Mouse (Mus musculus) midbrain, embryonic 13.5 days (tissue): ENCODE results near the gene C1ql4. TPM values are rescaled to one million over a fixed set of nuclear protein-coding genes. Genes with fewer than 3 reads are reported as not detected.
"Not testable (repeated sequence)": the region's sequence is repeated elsewhere in the genome, so short reads cannot be mapped to it uniquely, and the experiment has no call there.

Experiments
- ATAC-seq: fragments of 200-750 bp; cut with Nextera tagmentation; 2 replicates; pipeline ENCODE4 v1.8.0; 2017; ENCODE audit warnings: mild to moderate bottlenecking, moderate TSS enrichment, moderate library complexity
- H3K27ac ChIP-seq: fragments of 300-500 bp; sonication (generic); 2 replicates; pipeline ENCODE4 v1.5.1; 2015; ENCODE audit warnings: inconsistent platforms, mild to moderate bottlenecking, moderate library complexity
- H3K27me3 ChIP-seq: fragments of 300-500 bp; sonication (generic); 2 replicates; pipeline ENCODE4 v1.6.1; 2015; ENCODE audit warnings: mild to moderate bottlenecking, inconsistent platforms
- H3K36me3 ChIP-seq: fragments of 300-500 bp; sonication (generic); 2 replicates; pipeline ENCODE4 v1.6.1; 2015; ENCODE audit warnings: mild to moderate bottlenecking, inconsistent platforms
- H3K4me1 ChIP-seq: fragments of 300-500 bp; sonication (generic); replicated peaks from 2 replicates; pipeline ENCODE4 v1.6.1; 2015; ENCODE audit warnings: inconsistent platforms
- H3K4me2 ChIP-seq: fragments of 300-500 bp; sonication (generic); replicated peaks from 2 replicates; pipeline ENCODE4 v1.6.1; 2015; ENCODE audit warnings: moderate library complexity, mild to moderate bottlenecking, inconsistent platforms
- H3K4me3 ChIP-seq: fragments of 300-500 bp; sonication (generic); replicated peaks from 2 replicates; pipeline ENCODE4 v1.5.1; 2015; ENCODE audit warnings: mild to moderate bottlenecking, inconsistent platforms
- H3K9ac ChIP-seq: fragments of 300-500 bp; sonication (generic); replicated peaks from 2 replicates; pipeline ENCODE4 v1.6.1; 2015; ENCODE audit warnings: mild to moderate bottlenecking, inconsistent platforms
- H3K9me3 ChIP-seq: fragments of 300-500 bp; sonication (generic); 2 replicates; pipeline ENCODE4 v1.6.1; 2016; ENCODE audit warnings: mild to moderate bottlenecking, inconsistent platforms
- WGBS: fragments of 180-500 bp; shearing (Covaris S2); methylation state at CpG from one replicate; pipeline ENCODE4 v1.1.7; 2015; 5-methylcytosine and 5-hydroxymethylcytosine counted together
- polyA plus RNA-seq: library from polyadenylated mRNA; unstranded; fragments of >200 nt; fragmentation: Nextera tagmentation; extraction: Ambion mirVana; gene quantifications from 2 replicates; pipeline ENCODE4 v1.2.1, GENCODE M21; 2015

Gene C1ql4
- polyA plus RNA-seq, 1 experiment from 2014 or later: 13.7 TPM

DNA sequence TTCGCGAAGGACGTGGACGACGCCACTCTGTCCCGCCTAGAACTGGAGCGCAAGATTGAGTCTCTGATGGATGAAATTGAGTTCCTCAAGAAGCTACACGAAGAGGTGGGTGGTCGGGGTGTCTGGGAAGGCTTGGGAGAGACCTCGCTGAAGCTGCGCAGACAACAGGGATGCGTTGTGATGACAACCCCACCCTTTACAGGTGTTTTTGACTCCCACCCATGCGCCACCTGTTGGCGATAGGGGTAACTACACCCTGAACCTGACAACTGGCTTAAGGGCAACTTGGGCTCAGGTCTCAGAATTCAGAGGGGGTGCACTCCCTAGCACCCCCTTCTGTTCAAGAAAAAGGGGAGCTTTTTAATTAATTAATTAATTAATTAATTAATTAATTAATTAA lies 31.3 kb downstream of the C1ql4 start:
- Histone ChIP-seq H3K4me3 (peak overlapping the region; percentile 39), H3K36me3 (no peaks in the 10 kb centered on the region), H3K27ac (no peak overlapping the region), H3K27me3 (peaks cover 91% of the 10 kb centered on the region), H3K4me2 (peak overlapping the region; percentile 63), H3K9me3 (no peaks in the 10 kb centered on the region), H3K9ac (no peak overlapping the region), H3K4me1 (peaks cover 32% of the 10 kb centered on the region)
- ATAC-seq: peak; percentile 18; the same call in 1 of the 2 replicates
- 7% methylated on average over 14 of the region's 14 CpGs for WGBS

DNA sequence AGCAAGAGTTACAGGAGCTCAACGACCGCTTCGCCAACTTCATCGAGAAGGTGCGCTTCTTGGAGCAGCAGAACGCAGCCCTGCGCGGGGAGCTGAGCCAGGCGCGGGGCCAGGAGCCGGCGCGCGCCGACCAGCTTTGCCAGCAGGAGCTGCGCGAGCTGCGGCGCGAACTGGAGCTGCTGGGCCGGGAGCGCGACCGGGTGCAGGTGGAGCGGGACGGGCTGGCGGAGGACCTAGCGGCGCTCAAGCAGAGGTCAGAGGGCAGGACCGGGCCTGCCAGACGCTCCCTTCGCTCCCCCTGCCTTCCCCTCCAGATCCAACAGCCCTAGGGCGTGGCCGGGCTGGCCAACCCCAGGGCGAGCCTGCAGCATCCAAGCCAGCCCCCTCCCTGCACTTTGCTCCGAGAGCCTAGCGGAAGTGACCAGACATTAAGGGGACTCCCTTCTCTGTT lies 32.1 kb downstream of the C1ql4 start:
- peak; percentile 48 for ATAC-seq

DNA sequence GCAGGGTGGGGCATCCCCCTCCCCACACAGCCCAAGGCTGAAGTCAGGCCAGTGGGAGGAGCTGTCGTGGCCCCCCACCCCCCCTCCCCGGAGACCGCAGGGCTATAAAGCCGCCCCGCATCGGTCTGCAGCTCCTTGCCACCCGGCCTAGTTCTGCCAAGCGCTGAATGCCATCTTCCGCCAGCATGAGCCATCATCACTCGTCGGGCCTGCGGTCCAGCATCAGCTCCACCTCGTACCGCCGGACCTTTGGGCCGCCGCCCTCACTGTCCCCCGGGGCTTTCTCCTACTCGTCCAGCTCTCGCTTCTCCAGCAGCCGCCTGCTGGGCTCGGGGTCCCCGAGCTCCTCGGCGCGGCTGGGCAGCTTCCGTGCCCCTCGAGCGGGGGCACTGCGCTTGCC lies 32.6 kb downstream of the C1ql4 start, which contains the start of gene Prph:
TSS of gene Prph (plus strand) at position 135 of the 400 bp plus-strand sequence.
- Histone ChIP-seq H3K36me3 (no peaks in the 10 kb centered on the region), H3K4me2 (peak within 1 kb of the TSS; percentile 63), H3K27me3 (peaks cover 91% of the 10 kb centered on the region), H3K4me1 (peaks cover 32% of the 10 kb centered on the region), H3K9ac (peak within 1 kb of the TSS; percentile 49), H3K4me3 (peak within 1 kb of the TSS; percentile 39), H3K9me3 (no peaks in the 10 kb centered on the region), H3K27ac (no peak within 1 kb of the TSS)
- WGBS: 2% methylated on average over 29 of the region's 30 CpGs
- ATAC-seq: no peak

More for the DNA sequence above, 32.1 kb downstream of the C1ql4 start:
- Histone ChIP-seq H3K9me3 (no peaks in the 10 kb centered on the region), H3K36me3 (no peaks in the 10 kb centered on the region), H3K4me1 (peaks cover 32% of the 10 kb centered on the region), H3K4me3 (peak overlapping the region; percentile 39), H3K27me3 (peaks cover 90% of the 10 kb centered on the region), H3K27ac (no peak overlapping the region), H3K4me2 (peak overlapping the region; percentile 63), H3K9ac (peak overlapping the region; percentile 49)
- WGBS: 0% methylated on average over 35 of the region's 37 CpGs

DNA sequence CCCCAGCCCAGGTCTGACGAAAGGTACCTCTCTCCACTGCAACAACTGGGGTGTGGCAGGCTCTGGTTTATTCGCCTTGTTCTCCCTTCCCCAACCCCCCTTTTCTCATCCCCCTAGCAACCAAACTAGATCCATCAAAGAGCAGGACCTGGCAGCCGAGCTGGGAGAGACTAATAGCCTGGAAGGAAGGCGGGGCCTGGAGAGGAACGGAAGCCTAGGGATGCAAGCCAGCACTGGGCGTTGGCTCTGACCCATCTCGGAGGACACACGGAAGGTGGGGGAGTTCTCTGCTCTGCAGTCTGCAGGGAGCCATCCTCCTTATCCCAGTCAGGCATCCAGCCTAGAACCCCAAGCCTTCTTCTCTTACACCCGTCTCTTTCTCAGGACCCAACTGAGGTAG lies 34.2 kb downstream of the C1ql4 start:
- peaks cover 75% of the 10 kb centered on the region for H3K27me3 ChIP-seq
- H3K9me3 ChIP-seq: no peaks in the 10 kb centered on the region
- H3K4me1 ChIP-seq: peaks cover 32% of the 10 kb centered on the region
- H3K27ac ChIP-seq: no peak overlapping the region
- no peak overlapping the region for H3K4me3 ChIP-seq
- ATAC-seq: no peak
- 9% methylated on average over 9 of the region's 9 CpGs for WGBS
- no peaks in the 10 kb centered on the region for H3K36me3 ChIP-seq
- H3K9ac ChIP-seq: no peak overlapping the region
- H3K4me2 ChIP-seq: no peak overlapping the region

DNA sequence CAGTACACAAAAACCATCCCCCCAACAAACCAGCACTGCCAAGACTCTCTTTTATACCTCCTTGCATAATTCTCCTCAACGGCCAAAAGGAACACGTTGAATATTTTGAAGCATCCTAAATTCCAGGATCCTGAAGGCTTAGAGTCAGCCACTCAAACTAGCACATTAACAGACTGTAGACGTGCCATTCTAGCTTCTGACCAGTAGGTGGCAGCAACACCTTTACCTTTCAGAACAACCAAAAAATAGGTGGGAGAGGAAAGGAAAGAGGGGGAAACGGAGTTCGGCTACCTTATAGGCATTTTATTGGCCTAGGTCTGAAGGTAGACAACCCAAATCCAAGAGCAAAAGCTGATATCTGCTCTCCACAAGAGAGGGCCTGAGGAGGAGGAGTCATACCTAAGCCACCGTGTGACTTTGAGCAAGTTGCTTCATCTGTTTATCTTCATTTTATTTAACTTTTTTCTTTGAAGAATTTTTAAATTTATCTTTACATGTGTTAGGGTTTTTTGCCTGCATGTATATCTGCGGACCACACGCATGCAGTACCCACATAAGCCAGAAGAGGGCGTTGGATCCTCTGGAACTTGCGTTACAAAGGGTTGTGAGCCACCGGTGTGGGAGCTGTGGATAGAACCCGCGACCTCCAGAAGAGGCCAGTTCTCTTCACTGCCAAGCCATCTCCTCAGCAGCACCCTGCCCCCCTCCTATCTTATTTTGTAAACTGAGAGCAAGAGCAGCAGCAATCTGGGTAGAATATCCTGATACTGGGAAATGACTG lies 38.0 kb downstream of the C1ql4 start:
- H3K4me3 ChIP-seq: no peak overlapping the region
- ATAC-seq: no peak
- no peaks in the 10 kb centered on the region for H3K36me3 ChIP-seq
- peaks cover 10% of the 10 kb centered on the region for H3K4me1 ChIP-seq
- H3K4me2 ChIP-seq: no peak overlapping the region
- H3K27ac ChIP-seq: no peak overlapping the region
- H3K9me3 ChIP-seq: no peaks in the 10 kb centered on the region
- H3K9ac ChIP-seq: no peak overlapping the region
- peaks cover 38% of the 10 kb centered on the region for H3K27me3 ChIP-seq
- 35% methylated on average over 13 of the region's 13 CpGs for WGBS

DNA sequence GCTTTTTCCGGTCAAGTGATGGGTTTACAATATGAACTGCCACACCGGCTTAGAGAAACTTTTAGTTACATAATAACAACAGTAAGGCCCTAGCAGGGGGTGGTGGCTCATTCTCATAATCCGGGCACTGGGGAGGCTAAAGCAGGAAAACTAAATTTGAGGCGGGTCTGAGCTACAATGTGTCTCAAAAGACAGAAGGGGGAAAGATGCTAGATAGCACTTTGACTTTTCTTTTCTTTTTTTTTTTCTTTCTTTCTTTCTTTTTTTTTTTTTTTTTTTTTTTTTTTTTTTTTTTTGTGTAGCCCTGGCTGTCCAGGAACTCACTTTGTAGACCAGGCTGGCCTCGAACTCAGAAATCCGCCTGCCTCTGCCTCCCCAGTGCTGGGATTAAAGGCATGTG lies 41.9 kb downstream of the C1ql4 start:
- not testable (repeated sequence) for H3K27ac ChIP-seq, H3K4me2 ChIP-seq, H3K9me3 ChIP-seq, ATAC-seq, H3K9ac ChIP-seq, H3K27me3 ChIP-seq, H3K36me3 ChIP-seq, H3K4me1 ChIP-seq, H3K4me3 ChIP-seq
- 77% methylated on average over 6 of the region's 6 CpGs for WGBS

DNA sequence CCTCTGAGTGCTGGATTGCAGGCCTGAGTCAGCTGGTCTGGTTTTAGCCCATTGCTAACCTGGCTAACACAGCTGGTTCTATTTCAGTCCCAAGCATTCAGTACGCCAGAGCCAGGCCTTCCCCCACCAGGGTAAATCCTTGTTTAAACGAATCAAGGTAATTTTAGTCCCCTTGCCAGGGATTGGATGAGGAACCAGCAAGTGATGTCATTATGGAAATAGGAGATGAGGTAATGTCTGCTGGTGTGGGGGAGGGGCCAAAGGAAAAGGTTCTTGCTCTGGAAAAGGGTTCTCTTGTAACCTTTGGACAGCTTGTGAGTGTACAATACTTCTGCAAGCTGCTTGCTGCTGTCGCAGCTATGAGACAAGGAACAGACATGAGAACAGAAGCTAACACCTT lies 42.8 kb downstream of the C1ql4 start:
- Histone ChIP-seq H3K9me3 (no peaks in the 10 kb centered on the region), H3K4me3 (no peak overlapping the region), H3K4me1 (peaks cover 12% of the 10 kb centered on the region), H3K9ac (no peak overlapping the region), H3K36me3 (no peaks in the 10 kb centered on the region), H3K4me2 (no peak overlapping the region), H3K27ac (no peak overlapping the region), H3K27me3 (no peaks in the 10 kb centered on the region)
- ATAC-seq: no peak
- WGBS: 64% methylated on average over 3 of the region's 3 CpGs

DNA sequence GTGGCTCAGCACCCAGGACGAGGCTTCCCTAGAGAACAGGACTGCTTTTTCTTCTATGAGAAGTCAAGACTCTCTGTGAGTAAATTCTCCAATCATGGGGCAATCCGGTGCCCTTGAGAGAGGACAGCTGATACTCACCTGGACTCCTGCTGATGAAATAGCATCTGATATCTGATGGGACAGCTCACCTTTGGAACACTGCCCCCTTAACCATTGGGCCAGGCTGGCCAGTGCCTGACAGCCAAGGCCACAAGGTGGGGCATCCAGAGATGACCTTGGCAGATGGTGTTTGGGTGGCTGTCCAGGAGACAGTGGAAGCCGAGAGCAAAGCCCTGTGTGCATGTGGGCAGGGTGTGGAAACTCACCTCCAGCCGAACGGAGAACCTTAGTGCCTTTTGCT lies 45.3 kb downstream of the C1ql4 start:
- peaks cover 12% of the 10 kb centered on the region for H3K4me1 ChIP-seq
- H3K4me3 ChIP-seq: no peak overlapping the region
- H3K27me3 ChIP-seq: no peaks in the 10 kb centered on the region
- no peaks in the 10 kb centered on the region for H3K9me3 ChIP-seq
- H3K4me2 ChIP-seq: no peak overlapping the region
- no peaks in the 10 kb centered on the region for H3K36me3 ChIP-seq
- no peak for ATAC-seq
- no peak overlapping the region for H3K27ac ChIP-seq
- WGBS: 85% methylated on average over 5 of the region's 5 CpGs
- H3K9ac ChIP-seq: no peak overlapping the region

DNA sequence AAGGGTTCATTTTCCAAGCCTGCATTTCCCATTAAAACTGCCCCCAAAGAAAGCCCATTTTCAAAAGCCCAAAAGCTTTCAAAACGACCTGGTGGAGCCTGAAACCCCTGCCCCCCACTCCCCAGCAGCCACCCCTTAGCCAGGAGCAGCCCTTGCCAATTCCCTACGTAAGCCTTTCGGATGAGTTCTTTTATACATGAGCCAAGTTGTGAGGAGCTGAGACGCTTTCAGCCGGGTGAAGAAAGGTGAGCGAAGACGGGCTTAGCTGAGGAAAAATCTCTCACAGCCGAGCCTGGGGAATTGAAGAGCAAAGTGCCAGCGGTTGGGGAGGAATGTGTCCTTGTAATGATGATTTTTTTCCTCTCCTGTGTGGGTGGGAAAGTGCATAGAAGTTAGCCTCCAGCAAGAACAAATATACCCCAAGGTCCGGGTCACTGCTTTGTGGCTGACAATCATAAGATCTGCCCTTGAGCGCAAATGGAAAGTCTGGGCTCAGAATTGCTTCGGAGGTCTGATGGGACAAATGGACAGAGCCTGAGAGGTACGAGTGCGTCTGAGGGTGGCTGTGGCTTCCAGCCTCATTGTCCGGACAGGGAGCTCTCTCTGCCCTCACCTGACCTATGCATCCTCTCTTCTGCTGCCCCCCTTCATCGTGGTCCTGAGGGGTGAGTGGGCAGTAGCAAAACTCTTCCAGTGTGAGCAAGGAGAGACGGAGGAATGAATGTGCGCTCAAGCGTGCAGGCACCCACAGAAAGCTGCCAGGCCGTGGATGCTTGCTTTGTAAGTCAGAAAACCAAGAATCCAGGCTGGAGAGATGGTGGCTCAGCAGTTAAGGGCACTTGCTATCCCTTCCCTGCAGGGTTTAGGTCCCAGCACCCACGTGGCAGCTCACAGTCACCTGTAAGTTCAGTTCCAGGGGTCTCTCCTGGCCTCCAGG lies 46.4 kb downstream of the C1ql4 start:
- Histone ChIP-seq H3K9ac (no peak overlapping the region), H3K4me1 (peaks cover 12% of the 10 kb centered on the region), H3K4me2 (no peak overlapping the region), H3K27ac (no peak overlapping the region), H3K27me3 (no peaks in the 10 kb centered on the region), H3K36me3 (peaks cover 5% of the 10 kb centered on the region; the same call in 1 of the 2 replicates), H3K4me3 (no peak overlapping the region), H3K9me3 (no peaks in the 10 kb centered on the region)
- no peak for ATAC-seq
- 41% methylated on average over 21 of the region's 21 CpGs for WGBS

DNA sequence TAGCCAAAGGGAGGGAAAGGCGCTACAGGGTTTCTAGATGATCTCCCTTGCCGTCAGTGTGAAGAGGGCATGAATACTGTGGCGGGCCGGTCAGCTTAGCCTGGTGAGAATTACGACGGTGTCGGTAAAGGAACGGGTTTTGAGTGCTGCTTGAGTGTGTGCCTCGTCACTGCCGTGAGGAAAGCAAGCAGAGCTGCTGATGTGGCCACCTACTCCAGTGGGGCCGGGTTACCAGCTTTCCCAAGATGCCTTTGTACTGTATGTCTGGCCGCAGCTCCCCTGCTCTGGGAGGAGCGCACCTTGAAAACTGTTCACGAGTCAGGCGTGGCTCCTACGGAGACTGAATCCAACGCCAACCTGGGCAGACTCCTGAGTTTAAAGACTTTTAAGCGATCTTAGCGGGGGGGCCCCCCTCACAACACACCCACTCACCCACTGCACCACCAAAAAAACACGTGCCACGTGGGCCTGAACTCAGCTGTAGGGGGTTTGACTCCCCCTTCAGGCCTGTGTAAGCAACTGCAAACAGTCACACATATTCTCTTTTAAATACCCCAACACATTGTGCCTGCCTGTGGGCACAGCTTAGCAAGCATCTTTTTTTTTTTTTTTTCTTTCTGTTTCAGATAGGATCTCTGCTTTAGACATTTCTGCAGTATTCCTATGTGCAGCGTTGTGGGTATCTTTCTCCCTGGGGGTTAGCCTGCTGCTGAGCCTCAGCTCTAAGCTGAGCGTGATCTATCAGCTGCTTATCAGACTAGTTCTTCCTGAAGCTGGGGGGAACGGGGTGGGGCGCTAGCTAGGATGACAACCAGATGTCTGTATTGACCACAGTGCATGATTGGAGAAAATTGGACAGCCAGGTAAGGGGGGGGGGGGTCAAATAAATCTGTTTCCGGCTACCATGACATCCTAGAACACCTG lies 47.4 kb downstream of the C1ql4 start:
- Histone ChIP-seq H3K9me3 (no peaks in the 10 kb centered on the region), H3K4me3 (no peak overlapping the region), H3K27me3 (no peaks in the 10 kb centered on the region), H3K4me1 (peaks cover 12% of the 10 kb centered on the region), H3K4me2 (no peak overlapping the region), H3K36me3 (peaks cover 5% of the 10 kb centered on the region; the same call in 1 of the 2 replicates), H3K27ac (no peak overlapping the region), H3K9ac (no peak overlapping the region)
- WGBS: 73% methylated on average over 26 of the region's 26 CpGs
- ATAC-seq: no peak

DNA sequence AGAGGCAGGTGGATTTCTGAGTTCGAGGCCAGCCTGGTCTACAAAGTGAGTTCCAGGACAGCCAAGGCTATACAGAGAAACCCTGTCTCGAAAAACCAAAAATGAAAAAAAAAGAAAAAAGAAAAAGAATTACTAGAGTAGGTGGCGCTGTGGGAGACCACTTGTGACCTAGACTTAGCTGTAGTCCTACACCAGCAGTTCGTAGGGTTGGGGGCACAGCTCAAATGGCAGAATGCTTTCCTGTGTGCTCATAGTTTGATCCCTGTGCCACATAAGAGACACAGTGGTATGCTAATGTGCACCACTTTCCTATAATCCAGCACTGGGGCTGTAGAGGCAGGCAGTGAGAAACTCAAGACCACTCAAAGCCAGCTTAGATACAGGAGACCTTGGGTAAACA lies 48.3 kb downstream of the C1ql4 start:
- Histone ChIP-seq H3K9ac (no peak overlapping the region), H3K27ac (no peak overlapping the region), H3K9me3 (no peaks in the 10 kb centered on the region), H3K27me3 (no peaks in the 10 kb centered on the region), H3K4me3 (no peak overlapping the region), H3K4me2 (no peak overlapping the region), H3K4me1 (peaks cover 12% of the 10 kb centered on the region), H3K36me3 (peaks cover 5% of the 10 kb centered on the region; the same call in 1 of the 2 replicates)
- 82% methylated on average over 4 of the region's 4 CpGs for WGBS
- no peak for ATAC-seq
